Mouse (Mus musculus) lung, adult 2 months (tissue): ENCODE measurements around the gene Spata45.

Experiments
- CTCF ChIP-seq: fragments of 200-500 bp; IDR thresholded peaks from 2 replicates; pipeline ENCODE4 v1.5.1; 2011; ENCODE audit warnings: mild to moderate bottlenecking, low read length, control low read depth; ENCODE audit not compliant: insufficient read depth
- POLR2A ChIP-seq: fragments of 200-500 bp; IDR thresholded peaks from 2 replicates; pipeline ENCODE4 v1.6.1; 2011; ENCODE audit warnings: low read depth, mild to moderate bottlenecking, control low read depth, low read length, borderline replicate concordance; ENCODE audit errors: extremely low read depth

DNA sequence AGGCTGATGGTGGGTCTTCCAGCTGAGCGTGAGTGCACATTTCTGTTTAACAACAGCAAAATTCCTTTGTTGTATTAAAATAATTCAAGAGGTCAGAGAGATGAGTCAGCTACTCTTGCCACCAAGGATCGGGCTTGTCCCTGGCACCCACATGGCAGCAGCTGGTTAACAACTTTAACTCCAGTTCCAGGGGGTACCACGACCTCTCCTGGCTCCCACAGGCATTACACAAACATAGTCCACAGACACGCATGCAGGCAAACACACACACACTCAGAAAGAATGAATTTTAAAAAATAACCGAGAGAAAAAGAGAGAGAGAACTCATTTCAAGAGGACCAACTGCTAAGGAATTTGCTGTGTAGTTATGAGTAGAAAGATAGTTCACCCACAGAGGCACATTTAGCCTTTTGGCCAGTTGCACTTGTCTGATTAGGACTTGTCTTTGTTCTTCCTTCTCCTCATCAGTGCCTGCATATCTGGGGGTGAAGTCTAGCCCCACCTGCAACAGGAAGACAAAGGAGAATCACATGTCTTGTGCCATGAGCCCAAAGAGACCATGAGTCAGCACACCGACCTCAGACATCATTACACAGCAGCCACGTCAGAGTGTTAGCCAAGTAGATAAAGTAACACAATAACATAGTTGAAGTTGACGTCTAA, 18.6 kb downstream of the Spata45 start:
- 0 out of 2 replicates have a peak, but pooled peaks have one; percentile 4 for TF ChIP-seq CTCF
- TF ChIP-seq POLR2A = no peak
